Mouse (Mus musculus): ENCODE data around the gene Adarb2. TPM values are rescaled to one million over a fixed set of nuclear protein-coding genes. Genes with fewer than 3 reads are reported as not detected.

Adarb2 gene
- polyA plus RNA-seq, 1 experiment = not detected

DNA sequence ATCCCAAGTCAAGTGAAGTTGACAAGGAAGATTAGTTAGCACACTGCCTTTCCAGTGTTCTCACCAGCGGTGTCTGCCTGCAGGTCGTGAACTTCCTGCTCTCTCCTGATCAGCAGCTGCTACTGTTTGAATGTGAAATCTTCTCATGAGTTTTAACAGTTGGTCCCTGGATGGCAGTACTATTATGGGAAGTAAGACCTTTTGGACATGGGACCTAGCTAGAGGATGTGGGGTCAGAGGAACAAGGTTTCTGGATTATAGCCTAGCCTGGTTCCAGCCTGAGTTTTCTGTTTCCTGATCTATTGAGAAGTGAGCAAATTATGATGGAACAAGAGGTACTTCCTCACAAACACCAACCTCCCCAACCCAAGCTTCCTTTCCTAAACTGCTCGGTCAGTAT, 441.3 kb downstream of the Adarb2 start:
- TF ChIP-seq CTCF (IDR thresholded peaks at IDR 0.05; ENCODE audit: control insufficient read depth, insufficient read depth, insufficient replicate concordance, low read depth, low read length) (no peak), POLR2A (IDR thresholded peaks at IDR 0.05; ENCODE audit: control insufficient read depth, low read depth, low read length) (no peak)
- no peaks in the 10 kb centered on the region for H3K4me1 ChIP-seq (ENCODE audit: control insufficient read depth, insufficient read depth, low read length)
- H3K4me3 ChIP-seq (ENCODE audit: control insufficient read depth, low read depth, low read length) = no peak overlapping the region
- H3K27me3 ChIP-seq (ENCODE audit: control insufficient read depth, insufficient read depth, low read length) = no peaks in the 10 kb centered on the region
- H3K36me3 ChIP-seq (ENCODE audit: control insufficient read depth, insufficient read depth, low read length) = no peaks in the 10 kb centered on the region
- no peak overlapping the region for H3K27ac ChIP-seq (ENCODE audit: control insufficient read depth, insufficient read depth, low read depth, low read length)

GRCm38 (mm10) chr13:8644805-8645679, 442.4 kb downstream of the Adarb2 start:
- Histone ChIP-seq H3K27me3 (ENCODE audit: control insufficient read depth, insufficient read depth, low read length) (no peaks in the 10 kb centered on the region), H3K27ac (ENCODE audit: control insufficient read depth, insufficient read depth, low read depth, low read length) (no peak overlapping the region), H3K4me1 (ENCODE audit: control insufficient read depth, insufficient read depth, low read length) (no peaks in the 10 kb centered on the region), H3K36me3 (ENCODE audit: control insufficient read depth, insufficient read depth, low read length) (no peaks in the 10 kb centered on the region), H3K4me3 (ENCODE audit: control insufficient read depth, low read depth, low read length) (no peak overlapping the region)
- TF ChIP-seq POLR2A (IDR thresholded peaks at IDR 0.05; ENCODE audit: control insufficient read depth, low read depth, low read length) = no peak

- H3K36me3 ChIP-seq (ENCODE audit: control insufficient read depth, insufficient read depth, low read length) = no peaks in the 10 kb centered on the region
- TF ChIP-seq CTCF (IDR thresholded peaks at IDR 0.05; ENCODE audit: control insufficient read depth, insufficient read depth, insufficient replicate concordance, low read depth, low read length) (no peak), POLR2A (IDR thresholded peaks at IDR 0.05; ENCODE audit: control insufficient read depth, low read depth, low read length) (no peak)
- no peak overlapping the region for H3K4me3 ChIP-seq (ENCODE audit: control insufficient read depth, low read depth, low read length)
- no peaks in the 10 kb centered on the region for H3K4me1 ChIP-seq (ENCODE audit: control insufficient read depth, insufficient read depth, low read length)
- H3K27ac ChIP-seq (ENCODE audit: control insufficient read depth, insufficient read depth, low read depth, low read length) = no peak overlapping the region
- no peaks in the 10 kb centered on the region for H3K27me3 ChIP-seq (ENCODE audit: control insufficient read depth, insufficient read depth, low read length)
Observed at GRCm38 (mm10) chr13:8649261-8649660, 446.6 kb downstream of the Adarb2 start.

- Histone ChIP-seq H3K4me1 (ENCODE audit: control insufficient read depth, insufficient read depth, low read length) (no peaks in the 10 kb centered on the region), H3K36me3 (ENCODE audit: control insufficient read depth, insufficient read depth, low read length) (no peaks in the 10 kb centered on the region), H3K27ac (ENCODE audit: control insufficient read depth, insufficient read depth, low read depth, low read length) (no peak overlapping the region), H3K27me3 (ENCODE audit: control insufficient read depth, insufficient read depth, low read length) (no peaks in the 10 kb centered on the region), H3K4me3 (ENCODE audit: control insufficient read depth, low read depth, low read length) (no peak overlapping the region)
- TF ChIP-seq CTCF (IDR thresholded peaks at IDR 0.05; ENCODE audit: control insufficient read depth, insufficient read depth, insufficient replicate concordance, low read depth, low read length) = no peak
- no peak for TF ChIP-seq POLR2A (IDR thresholded peaks at IDR 0.05; ENCODE audit: control insufficient read depth, low read depth, low read length)
Observed at GRCm38 (mm10) chr13:8664615-8665240, 462.1 kb downstream of the Adarb2 start.

DNA sequence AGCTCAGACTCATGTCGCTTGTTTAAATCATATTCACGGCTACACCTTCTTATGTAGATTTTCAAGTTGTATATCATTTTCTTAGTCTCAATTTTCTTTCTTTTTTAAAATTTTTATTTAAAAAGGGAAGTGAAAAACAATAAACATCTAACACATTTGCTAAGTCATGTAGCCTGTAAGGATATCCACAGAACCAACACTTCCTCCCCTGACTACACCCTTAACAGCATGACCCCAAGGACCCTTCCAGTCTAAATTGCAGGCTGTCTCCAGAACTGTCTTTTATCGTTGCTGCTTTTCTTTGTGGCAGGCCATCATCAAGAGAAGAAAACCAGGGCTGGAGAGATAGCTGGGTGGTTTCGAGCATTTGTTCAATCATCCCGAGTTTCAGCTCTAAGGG, 474.5 kb downstream of the Adarb2 start:
- H3K27ac ChIP-seq (ENCODE audit: control insufficient read depth, insufficient read depth, low read depth, low read length) = no peak overlapping the region
- no peaks in the 10 kb centered on the region for H3K4me1 ChIP-seq (ENCODE audit: control insufficient read depth, insufficient read depth, low read length)
- no peak for TF ChIP-seq CTCF (IDR thresholded peaks at IDR 0.05; ENCODE audit: control insufficient read depth, insufficient read depth, insufficient replicate concordance, low read depth, low read length)
- TF ChIP-seq POLR2A (IDR thresholded peaks at IDR 0.05; ENCODE audit: control insufficient read depth, low read depth, low read length) = no peak
- H3K4me3 ChIP-seq (ENCODE audit: control insufficient read depth, low read depth, low read length) = no peak overlapping the region
- no peaks in the 10 kb centered on the region for H3K27me3 ChIP-seq (ENCODE audit: control insufficient read depth, insufficient read depth, low read length)
- no peaks in the 10 kb centered on the region for H3K36me3 ChIP-seq (ENCODE audit: control insufficient read depth, insufficient read depth, low read length)

DNA sequence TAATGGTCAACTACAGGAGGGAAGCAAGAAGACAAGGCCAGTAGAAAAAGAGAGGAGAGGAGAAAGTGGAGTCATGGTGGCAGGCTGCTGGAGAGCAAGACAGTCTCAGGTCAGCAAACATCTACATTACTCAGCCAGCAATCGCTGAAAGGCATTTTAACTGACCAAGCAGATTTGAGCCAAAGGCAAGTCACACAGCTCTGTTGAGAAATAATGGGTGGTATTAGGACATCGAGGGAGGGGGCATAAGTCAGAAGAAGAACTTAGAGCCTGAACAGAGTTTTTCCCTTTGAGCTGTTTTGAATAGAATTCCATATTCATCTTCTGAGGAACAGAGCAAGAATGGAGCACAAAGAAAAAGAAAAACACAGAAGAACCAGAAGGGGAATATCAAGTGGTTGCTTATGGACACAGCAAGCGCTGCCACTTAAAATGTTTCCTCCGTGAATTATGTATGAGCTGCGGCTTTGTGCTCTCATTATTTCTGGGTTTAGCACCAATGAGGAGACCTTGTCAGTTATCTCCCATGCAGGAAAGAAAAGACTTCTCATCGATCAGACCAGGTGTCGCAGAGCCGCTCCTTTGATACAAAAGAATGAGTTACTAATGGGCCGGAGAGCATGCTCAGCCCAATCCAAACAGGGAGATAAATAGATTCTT, 477.9 kb downstream of the Adarb2 start:
- TF ChIP-seq CTCF (IDR thresholded peaks at IDR 0.05; ENCODE audit: control insufficient read depth, insufficient read depth, insufficient replicate concordance, low read depth, low read length) = no peak
- TF ChIP-seq POLR2A (IDR thresholded peaks at IDR 0.05; ENCODE audit: control insufficient read depth, low read depth, low read length) = no peak
- Histone ChIP-seq H3K36me3 (ENCODE audit: control insufficient read depth, insufficient read depth, low read length) (no peaks in the 10 kb centered on the region), H3K27ac (ENCODE audit: control insufficient read depth, insufficient read depth, low read depth, low read length) (no peak overlapping the region), H3K4me1 (ENCODE audit: control insufficient read depth, insufficient read depth, low read length) (no peaks in the 10 kb centered on the region), H3K27me3 (ENCODE audit: control insufficient read depth, insufficient read depth, low read length) (no peaks in the 10 kb centered on the region), H3K4me3 (ENCODE audit: control insufficient read depth, low read depth, low read length) (no peak overlapping the region)

- Histone ChIP-seq H3K27me3 (ENCODE audit: control insufficient read depth, insufficient read depth, low read length) (no peaks in the 10 kb centered on the region), H3K4me1 (ENCODE audit: control insufficient read depth, insufficient read depth, low read length) (no peaks in the 10 kb centered on the region), H3K27ac (ENCODE audit: control insufficient read depth, insufficient read depth, low read depth, low read length) (no peak overlapping the region), H3K4me3 (ENCODE audit: control insufficient read depth, low read depth, low read length) (no peak overlapping the region), H3K36me3 (ENCODE audit: control insufficient read depth, insufficient read depth, low read length) (no peaks in the 10 kb centered on the region)
- TF ChIP-seq POLR2A (IDR thresholded peaks at IDR 0.05; ENCODE audit: control insufficient read depth, low read depth, low read length) = no peak
- no peak for TF ChIP-seq CTCF (IDR thresholded peaks at IDR 0.05; ENCODE audit: control insufficient read depth, insufficient read depth, insufficient replicate concordance, low read depth, low read length)
Observed at GRCm38 (mm10) chr13:8691448-8691847, 488.8 kb downstream of the Adarb2 start.
